Comparison of ENCODE assay signal across 23 mouse cellular contexts in genomic region chr11:99208105-99208669, GRCm38 (mm10). TPM values are rescaled to one million over a fixed set of nuclear protein-coding genes. Genes with fewer than 3 reads are reported as not detected.
A peak's percentile ranks its signal among the peaks of the same experiment; 100 is the strongest.
DNase-seq lines count a peak whose midpoint lies in the region; ATAC-seq lines count a peak whose summit lies in the region.
"Had no signal": no experiment of that assay in that cellular context is flagged by ENCODE, and none has a peak within 500 bp of the region (broad histone marks: within the 10 kb centered on the region; RNA-seq: fewer than 3 reads in every experiment).

No protein-coding gene starts in this region.

- intact Hi-C loops in heart, postnatal 36 days (cut with DNase I), result loop anchor here (5.0 kb wide), 1 partner anchor 34 kb away; the partner anchor contains the start of gene Krt222
- intact Hi-C loops in heart, postnatal 10 days (cut with DNase I), result loop anchor here (1.0 kb wide), 1 partner anchor 84 kb away; no protein-coding TSS in a partner anchor

- H3K4me3 ChIP-seq in heart, embryonic 11.5 days (ENCODE audit: low read depth, low read length), result no peak overlapping the region
- H3K4me3 ChIP-seq: embryonic facial prominence, embryonic 13.5 days; lung, embryonic 15.5 days; midbrain, embryonic 10.5 days; neural tube, embryonic 13.5 days; stomach, embryonic 15.5 days had no signal

- 48% methylated on average over 8 of the region's 8 CpGs for WGBS in heart, embryonic 11.5 days (ENCODE audit: insufficient replicate concordance)

- ATAC-seq in heart, embryonic 11.5 days (replicated peaks; ENCODE audit: insufficient number of reproducible peaks, low FRiP score, low TSS enrichment), result peak; percentile 42; the same call in 1 of the 2 replicates

- H3K27ac ChIP-seq in heart, embryonic 11.5 days (ENCODE audit: low read depth, low read length), result peak overlapping the region; percentile 66; the same call in 1 of the 2 replicates
- H3K27ac ChIP-seq: embryonic facial prominence, embryonic 13.5 days; kidney, postnatal 0 days; liver, embryonic 14.5 days; lung, embryonic 15.5 days; macrophage; midbrain, embryonic 10.5 days; neural tube, embryonic 13.5 days; stomach, embryonic 15.5 days had no signal

- H3K27me3 ChIP-seq in heart, embryonic 11.5 days (ENCODE audit: control insufficient read depth, insufficient read depth, low read length), result no peaks in the 10 kb centered on the region
- H3K27me3 ChIP-seq: embryonic facial prominence, embryonic 13.5 days; lung, embryonic 15.5 days; neural tube, embryonic 13.5 days; stomach, embryonic 15.5 days had no signal

- peaks cover 17% of the 10 kb centered on the region for H3K4me1 ChIP-seq in heart, embryonic 11.5 days (ENCODE audit: control insufficient read depth, insufficient read depth, low read length)
- H3K4me1 ChIP-seq: embryonic facial prominence, embryonic 13.5 days; lung, embryonic 15.5 days; midbrain, embryonic 10.5 days; neural tube, embryonic 13.5 days; stomach, embryonic 15.5 days had no signal

- H3K4me2 ChIP-seq in heart, embryonic 11.5 days, result peak overlapping the region; percentile 9; the same call in 1 of the 2 replicates
- H3K4me2 ChIP-seq: embryonic facial prominence, embryonic 13.5 days; lung, embryonic 15.5 days; neural tube, embryonic 13.5 days; stomach, embryonic 15.5 days had no signal

- DNase-seq in heart, adult 11 months, result peak; percentile 90
- no peak for DNase-seq in heart, postnatal 36 days
- peak; percentile 25 for DNase-seq in adipocyte (ENCODE audit: low spot score)
- DNase-seq in heart, postnatal 10 days, result peak; percentile 44 to 50
- no peak for DNase-seq in spleen, postnatal 10 days (ENCODE audit: low spot score in 2 of 2)
- no peak for DNase-seq in thymus, postnatal 36 days
- DNase-seq: cerebellum, adult 2 months; kidney, adult 18-20 months; right cerebral cortex, postnatal 14 days; spleen, adult 18-20 months; thymus, adult 18-20 months had no signal

- no peak overlapping the region for H3K9ac ChIP-seq in heart, embryonic 11.5 days (ENCODE audit: low read depth, low read length)
- H3K9ac ChIP-seq: embryonic facial prominence, embryonic 13.5 days; liver, embryonic 14.5 days; lung, embryonic 15.5 days; neural tube, embryonic 13.5 days; stomach, embryonic 15.5 days had no signal

- peaks cover 21% of the 10 kb centered on the region for H3K36me3 ChIP-seq in heart, embryonic 11.5 days (ENCODE audit: control insufficient read depth, insufficient read depth, low read length)

- no peaks in the 10 kb centered on the region for H3K9me3 ChIP-seq in heart, embryonic 11.5 days (replicated peaks; ENCODE audit: control insufficient read depth, low read length)
- H3K9me3 ChIP-seq: embryonic facial prominence, embryonic 13.5 days; lung, embryonic 15.5 days; midbrain, embryonic 10.5 days; neural tube, embryonic 13.5 days; stomach, embryonic 15.5 days had no signal

RNA-seq across cellular contexts. Expression of gene Smarce1, which starts 22.6 kb away (rescaled TPM):
- 10 to 100 TPM; 42.9 to 47.8 TPM for total RNA-seq in heart, postnatal 36 days (2021)
- polyA plus RNA-seq in heart, embryonic 11.5 days (2014; fragmentation: Nextera tagmentation; extraction: Ambion mirVana), result 125 and 130 TPM in 2 replicates
- 10 to 100 TPM; 68.3 to 76.9 TPM for total RNA-seq in heart, postnatal 10 days (2021)

RNA-seq across cellular contexts. Expression of gene Krt222, which starts 35.7 kb away (rescaled TPM):
- 10 to 100 TPM; 25.6 to 33.4 TPM for total RNA-seq in heart, postnatal 36 days (2021)
- polyA plus RNA-seq in heart, embryonic 11.5 days (2014; fragmentation: Nextera tagmentation; extraction: Ambion mirVana), result 1.2 TPM in 2 replicates
- total RNA-seq in heart, postnatal 10 days (2021), result 10 to 100 TPM; 12.6 to 18.9 TPM
- polyA plus RNA-seq: macrophage had no signal

RNA-seq across cellular contexts. Expression of gene Ccr7, which starts 53.3 kb away (rescaled TPM):
- total RNA-seq in heart, postnatal 36 days (2021), result under 1 TPM; 0.38 to 0.58 TPM
- polyA plus RNA-seq in heart, embryonic 11.5 days (2014; fragmentation: Nextera tagmentation; extraction: Ambion mirVana), result 0.21 and 0.36 TPM in 2 replicates
- under 1 TPM; 0.42 to 0.62 TPM for total RNA-seq in heart, postnatal 10 days (2021)
- total RNA-seq: gastrocnemius, adult 18-20 months; layer of hippocampus, postnatal 14 days; left cerebral cortex, postnatal 10 days had no signal
- polyA plus RNA-seq: neural tube, embryonic 13.5 days had no signal

Comparison
In these comparisons a context has a peak if more than half of its experiments do, and no peak if none do; other contexts are left out.
1. DNase-seq: peak in heart, adult 11 months (single experiment), adipocyte (single experiment) and heart, postnatal 10 days (2 of 2); none in heart, postnatal 36 days (0 of 2), spleen, postnatal 10 days (0 of 2) and thymus, postnatal 36 days (0 of 2).